Mouse (Mus musculus) kidney, embryonic 16.5 days (tissue): Measurements from ENCODE around the gene Phactr4. TPM values are rescaled to one million over a fixed set of nuclear protein-coding genes. Genes with fewer than 3 reads are reported as not detected.

Experiments used
- ATAC-seq: fragments of 200-750 bp; cut with Nextera tagmentation; 2 replicates; pipeline ENCODE4 v1.8.0; 2017; ENCODE audit warnings: moderate TSS enrichment; ENCODE audit not compliant: low FRiP score, low TSS enrichment
- H3K27ac ChIP-seq: fragments of 300-500 bp; sonication (generic); 2 replicates; pipeline ENCODE4 v1.5.1; 2014; ENCODE audit warnings: low read length
- H3K27me3 ChIP-seq: fragments of 300-500 bp; sonication (generic); 2 replicates; pipeline ENCODE4 v1.6.1; 2014; ENCODE audit warnings: low read length, control low read depth, mixed read lengths; ENCODE audit not compliant: insufficient read depth
- H3K36me3 ChIP-seq: fragments of 300-500 bp; sonication (generic); 2 replicates; pipeline ENCODE4 v1.6.1; 2014; ENCODE audit warnings: low read length, control low read depth, mixed read lengths; ENCODE audit not compliant: insufficient read depth
- H3K4me1 ChIP-seq: fragments of 300-500 bp; sonication (generic); 2 replicates; pipeline ENCODE4 v1.6.1; 2014; ENCODE audit warnings: low read length, control low read depth, mixed read lengths; ENCODE audit not compliant: insufficient read depth
- H3K4me2 ChIP-seq: fragments of 300-500 bp; sonication (generic); replicated peaks from 2 replicates; pipeline ENCODE4 v1.6.1; 2014; ENCODE audit warnings: low read depth, low read length
- H3K4me3 ChIP-seq: fragments of 300-500 bp; sonication (generic); 2 replicates; pipeline ENCODE4 v1.5.1; 2014; ENCODE audit warnings: mild to moderate bottlenecking, low read length
- H3K9ac ChIP-seq: fragments of 300-500 bp; sonication (generic); replicated peaks from 2 replicates; pipeline ENCODE4 v1.6.1; 2014; ENCODE audit warnings: low read length
- H3K9me3 ChIP-seq: fragments of 300-500 bp; sonication (generic); 2 replicates; pipeline ENCODE4 v1.6.1; 2016; ENCODE audit warnings: low read length, control low read depth
- WGBS: fragments of 180-500 bp; shearing (Covaris S2); extraction: QIAGEN DNeasy Blood & Tissue Kit; methylation state at CpG from one replicate; pipeline ENCODE4 v1.1.7; 2014; 5-methylcytosine and 5-hydroxymethylcytosine counted together
- polyA plus RNA-seq: library from polyadenylated mRNA; unstranded; fragments of >200 nt; fragmentation: Nextera tagmentation; extraction: Ambion mirVana; gene quantifications from 2 replicates; pipeline ENCODE4 v1.2.1, GENCODE M21; 2015

Phactr4 gene
- polyA plus RNA-seq, 1 experiment from 2014 or later = 23.7 TPM

GRCm38 (mm10) chr4:132383455-132383854 is 38.8 kb downstream of the Phactr4 start:
- Histone ChIP-seq H3K27me3 (no peaks in the 10 kb centered on the region), H3K27ac (no peak overlapping the region), H3K9me3 (no peaks in the 10 kb centered on the region), H3K4me3 (no peak overlapping the region), H3K36me3 (peaks cover 23% of the 10 kb centered on the region; the same call in 1 of the 2 replicates), H3K4me2 (no peak overlapping the region), H3K9ac (no peak overlapping the region), H3K4me1 (peaks cover 10% of the 10 kb centered on the region)
- WGBS = 90% methylated on average over 3 of the region's 3 CpGs
- ATAC-seq = no peak

GRCm38 (mm10) chr4:132382296-132382695 is 40.0 kb downstream of the Phactr4 start:
- 77% methylated on average over 4 of the region's 4 CpGs for WGBS
- H3K4me1 ChIP-seq = peaks cover 3% of the 10 kb centered on the region
- H3K4me2 ChIP-seq = no peak overlapping the region
- no peak overlapping the region for H3K4me3 ChIP-seq
- no peaks in the 10 kb centered on the region for H3K9me3 ChIP-seq
- H3K27me3 ChIP-seq = no peaks in the 10 kb centered on the region
- ATAC-seq = no peak
- H3K36me3 ChIP-seq = peaks cover 29% of the 10 kb centered on the region; the same call in 1 of the 2 replicates
- H3K27ac ChIP-seq = no peak overlapping the region
- no peak overlapping the region for H3K9ac ChIP-seq

- Histone ChIP-seq H3K4me1 (0 out of 2 replicates have a peak, but pooled peaks cover 2% of the 10 kb centered on the region), H3K36me3 (peaks cover 29% of the 10 kb centered on the region; the same call in 1 of the 2 replicates), H3K27ac (no peak overlapping the region), H3K4me3 (no peak overlapping the region), H3K27me3 (no peaks in the 10 kb centered on the region), H3K4me2 (no peak overlapping the region), H3K9ac (no peak overlapping the region), H3K9me3 (no peaks in the 10 kb centered on the region)
- 86% methylated on average over 2 of the region's 2 CpGs for WGBS
- ATAC-seq = no peak
These were observed 41.2 kb downstream of the Phactr4 start for GRCm38 (mm10) chr4:132380965-132381616.

GRCm38 (mm10) chr4:132373820-132374219 is 48.5 kb downstream of the Phactr4 start:
- Histone ChIP-seq H3K4me3 (no peak overlapping the region), H3K9ac (no peak overlapping the region), H3K27ac (no peak overlapping the region), H3K4me2 (no peak overlapping the region), H3K27me3 (no peaks in the 10 kb centered on the region), H3K4me1 (no peaks in the 10 kb centered on the region), H3K36me3 (peaks cover 51% of the 10 kb centered on the region), H3K9me3 (no peaks in the 10 kb centered on the region)
- WGBS = 95% methylated on average over 1 of the region's 1 CpGs
- no peak for ATAC-seq

- H3K36me3 ChIP-seq = peaks cover 53% of the 10 kb centered on the region
- no peak for ATAC-seq
These were observed 52.1 kb downstream of the Phactr4 start for GRCm38 (mm10) chr4:132369953-132370750.

GRCm38 (mm10) chr4:132367480-132368201 is 54.6 kb downstream of the Phactr4 start:
- WGBS = 60% methylated on average over 18 of the region's 18 CpGs
- H3K27ac ChIP-seq = 0 out of 2 replicates have a peak overlapping the region, but pooled peaks have one; percentile 54
- ATAC-seq = no peak; the same call in 1 of the 2 replicates
- H3K9ac ChIP-seq = no peak overlapping the region
- H3K4me3 ChIP-seq = no peak overlapping the region
- H3K4me1 ChIP-seq = peaks cover 3% of the 10 kb centered on the region; the same call in 1 of the 2 replicates
- peaks cover 64% of the 10 kb centered on the region for H3K36me3 ChIP-seq
- H3K9me3 ChIP-seq = no peaks in the 10 kb centered on the region
- H3K4me2 ChIP-seq = no peak overlapping the region
- no peaks in the 10 kb centered on the region for H3K27me3 ChIP-seq

More at GRCm38 (mm10) chr4:132369953-132370750, 52.1 kb downstream of the Phactr4 start:
- Histone ChIP-seq H3K9ac (no peak overlapping the region), H3K4me2 (no peak overlapping the region), H3K4me3 (no peak overlapping the region), H3K4me1 (peaks cover 3% of the 10 kb centered on the region; the same call in 1 of the 2 replicates), H3K27ac (no peak overlapping the region), H3K9me3 (no peaks in the 10 kb centered on the region), H3K27me3 (no peaks in the 10 kb centered on the region)
- 73% methylated on average over 8 of the region's 8 CpGs for WGBS

GRCm38 (mm10) chr4:132365450-132366060 is 56.7 kb downstream of the Phactr4 start:
- WGBS = 60% methylated on average over 13 of the region's 13 CpGs
- peaks cover 61% of the 10 kb centered on the region for H3K36me3 ChIP-seq

GRCm38 (mm10) chr4:132363487-132363886 is 58.8 kb downstream of the Phactr4 start:
- Histone ChIP-seq H3K4me2 (no peak overlapping the region), H3K36me3 (peaks cover 60% of the 10 kb centered on the region), H3K9ac (no peak overlapping the region), H3K27ac (no peak overlapping the region), H3K9me3 (no peaks in the 10 kb centered on the region), H3K27me3 (no peaks in the 10 kb centered on the region), H3K4me1 (peaks cover 3% of the 10 kb centered on the region; the same call in 1 of the 2 replicates), H3K4me3 (no peak overlapping the region)
- ATAC-seq = no peak
- whole genome bisulfite sequencing = 96% methylated on average over 11 of the region's 11 CpGs

More at GRCm38 (mm10) chr4:132365450-132366060, 56.7 kb downstream of the Phactr4 start:
- Histone ChIP-seq H3K27me3 (no peaks in the 10 kb centered on the region), H3K27ac (no peak overlapping the region), H3K9me3 (no peaks in the 10 kb centered on the region), H3K4me1 (peaks cover 3% of the 10 kb centered on the region; the same call in 1 of the 2 replicates), H3K4me3 (no peak overlapping the region), H3K4me2 (no peak overlapping the region), H3K9ac (no peak overlapping the region)
- ATAC-seq = no peak

- H3K36me3 ChIP-seq = peaks cover 44% of the 10 kb centered on the region
- H3K4me1 ChIP-seq = no peaks in the 10 kb centered on the region
- H3K9ac ChIP-seq = no peak overlapping the region
- H3K4me2 ChIP-seq = no peak overlapping the region
- H3K27ac ChIP-seq = no peak overlapping the region
- no peak for ATAC-seq
- no peaks in the 10 kb centered on the region for H3K27me3 ChIP-seq
- no peaks in the 10 kb centered on the region for H3K9me3 ChIP-seq
- 85% methylated on average over 4 of the region's 4 CpGs for WGBS
- no peak overlapping the region for H3K4me3 ChIP-seq
These were observed 62.8 kb downstream of the Phactr4 start for GRCm38 (mm10) chr4:132359510-132359909.
